Mouse (Mus musculus) bone marrow, adult 2 months (tissue): Measurements from ENCODE around the gene Topaz1.

Experiments
- CTCF ChIP-seq: fragments of 200-500 bp; IDR thresholded peaks from 2 replicates; pipeline ENCODE4 v1.5.1; 2011; ENCODE audit warnings: low read length, control low read depth; ENCODE audit not compliant: control insufficient read depth, insufficient read depth
- POLR2A ChIP-seq: fragments of 200-500 bp; IDR thresholded peaks from 2 replicates; pipeline ENCODE4 v1.6.1; 2011; ENCODE audit warnings: low read depth, mild to moderate bottlenecking, control low read depth, low read length, borderline replicate concordance; ENCODE audit not compliant: control insufficient read depth

DNA sequence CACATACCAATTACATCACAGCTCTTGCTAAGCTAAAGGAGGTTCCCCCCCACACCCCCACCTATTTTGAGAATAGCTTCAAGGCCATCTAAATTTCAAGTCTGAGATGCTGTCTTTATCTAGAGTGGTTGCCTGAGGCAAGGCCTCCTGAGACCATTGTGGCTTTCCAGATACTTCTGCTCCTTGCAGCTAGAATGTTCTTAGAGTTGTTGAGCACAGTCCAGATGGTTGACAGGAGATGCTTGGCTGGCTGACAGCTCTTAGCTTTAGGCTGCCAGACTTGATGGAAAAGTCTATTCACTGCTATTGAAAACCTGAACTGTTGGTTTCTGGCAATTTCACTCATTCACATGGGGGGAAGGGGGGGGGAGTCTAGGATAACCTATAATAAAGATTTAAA, 99.0 kb downstream of the Topaz1 start:
- TF ChIP-seq CTCF (no peak), POLR2A (no peak)
